Mouse (Mus musculus) brain, embryonic 14.5 days (tissue): Measurements from ENCODE around the gene Ddi2. TPM values are rescaled to one million over a fixed set of nuclear protein-coding genes. Genes with fewer than 3 reads are reported as not detected.
"Not testable (repeated sequence)": the region's sequence is repeated elsewhere in the genome, so short reads cannot be mapped to it uniquely, and the experiment has no call there.

Experiments used
- DNase-seq: peaks from one replicate; pipeline ENCODE4 v3.0.0-alpha.2; 2011; ENCODE audit warnings: low read depth
- CTCF ChIP-seq: fragments of 200-500 bp; IDR thresholded peaks from 2 replicates; pipeline ENCODE4 v1.5.1; 2012; ENCODE audit warnings: inconsistent platforms, mild to moderate bottlenecking, moderate library complexity, borderline replicate concordance; ENCODE audit not compliant: insufficient read depth, insufficient read length; ENCODE audit errors: extremely low read depth
- POLR2A ChIP-seq: fragments of 200-500 bp; IDR thresholded peaks from 2 replicates; pipeline ENCODE4 v1.6.1; 2012; ENCODE audit warnings: mild to moderate bottlenecking, inconsistent platforms, borderline replicate concordance; ENCODE audit not compliant: poor library complexity, insufficient read depth, insufficient read length, severe bottlenecking; ENCODE audit errors: extremely low read depth
- polyA plus RNA-seq: library from polyadenylated mRNA; depleted of rRNA; stranded (reverse); fragments of >200 nt; gene quantifications from 2 replicates; pipeline ENCODE4 v1.2.3, GENCODE M21; 2012; rRNA removed

Gene Ddi2
- 14.2 and 19.5 TPM in 2 replicates for polyA plus RNA-seq

GRCm38 (mm10) chr4:141722731-141723672 is at the start of gene Ddi2:
Gene Ddi2, minus strand, starts transcription at chr4:141723419.
- peak; percentile 97 for DNase-seq
- peak; percentile 96 for TF ChIP-seq POLR2A
- no peak for TF ChIP-seq CTCF

GRCm38 (mm10) chr4:141773019-141773418 is 49.8 kb upstream of the Ddi2 start:
- DNase-seq, result not testable (repeated sequence)

GRCm38 (mm10) chr4:141771823-141772222 is 48.6 kb upstream of the Ddi2 start:
- DNase-seq, result no peak
- TF ChIP-seq CTCF, result no peak
- no peak for TF ChIP-seq POLR2A

GRCm38 (mm10) chr4:141769501-141770160 is 46.4 kb upstream of the Ddi2 start:
- DNase-seq, result no peak
- TF ChIP-seq POLR2A (no peak), CTCF (no peak)

- TF ChIP-seq CTCF (no peak), POLR2A (no peak)
- DNase-seq, result peak; percentile 55
These were observed 44.3 kb upstream of the Ddi2 start for GRCm38 (mm10) chr4:141767353-141768036.

GRCm38 (mm10) chr4:141766668-141767352 is 43.6 kb upstream of the Ddi2 start:
- TF ChIP-seq POLR2A (no peak), CTCF (no peak)
- DNase-seq, result peak; percentile 86

GRCm38 (mm10) chr4:141766316-141766667 is 43.1 kb upstream of the Ddi2 start:
- DNase-seq, result no peak
- no peak for TF ChIP-seq CTCF
- no peak for TF ChIP-seq POLR2A

- no peak for TF ChIP-seq CTCF
- no peak for TF ChIP-seq POLR2A
- no peak for DNase-seq
These were observed 41.8 kb upstream of the Ddi2 start for GRCm38 (mm10) chr4:141765008-141765407.

- TF ChIP-seq POLR2A, result no peak
- no peak for TF ChIP-seq CTCF
- no peak for DNase-seq
These were observed 40.3 kb upstream of the Ddi2 start for GRCm38 (mm10) chr4:141763476-141763875.

GRCm38 (mm10) chr4:141762102-141762598 is 38.9 kb upstream of the Ddi2 start:
- no peak for TF ChIP-seq CTCF
- no peak for TF ChIP-seq POLR2A
- DNase-seq, result no peak

GRCm38 (mm10) chr4:141760942-141761341 is 37.7 kb upstream of the Ddi2 start:
- TF ChIP-seq CTCF, result no peak
- no peak for TF ChIP-seq POLR2A
- no peak for DNase-seq
